Mouse (Mus musculus): ENCODE measurements around the gene Alpk1. TPM values are rescaled to one million over a fixed set of nuclear protein-coding genes. Genes with fewer than 3 reads are reported as not detected.

The Alpk1 gene
- polyA plus RNA-seq, 3 experiments from 2014 or later: 0.55 to 0.57 TPM; not detected in 1

GRCm38 (mm10) chr3:127694802-127695771 is 85.2 kb downstream of the Alpk1 start:
- no peak for ATAC-seq

- no peak for ATAC-seq
Observed at GRCm38 (mm10) chr3:127691230-127691629, 89.1 kb downstream of the Alpk1 start.

GRCm38 (mm10) chr3:127679703-127680102 is 100.6 kb downstream of the Alpk1 start:
- ATAC-seq: no peak

GRCm38 (mm10) chr3:127661646-127662531 is 118.4 kb downstream of the Alpk1 start:
- no peak for ATAC-seq

- no peak for ATAC-seq
Observed at GRCm38 (mm10) chr3:127660712-127661111, 119.6 kb downstream of the Alpk1 start.

GRCm38 (mm10) chr3:127651742-127652653 is 128.3 kb downstream of the Alpk1 start:
- no peak for ATAC-seq

GRCm38 (mm10) chr3:127646156-127646825 is 134.0 kb downstream of the Alpk1 start:
- ATAC-seq: no peak

GRCm38 (mm10) chr3:127642211-127642610 is 138.1 kb downstream of the Alpk1 start:
- ATAC-seq: no peak

GRCm38 (mm10) chr3:127640762-127641700 is 139.3 kb downstream of the Alpk1 start:
- peak; percentile 14 for ATAC-seq

- ATAC-seq: peak; percentile 62
Observed at GRCm38 (mm10) chr3:127639875-127640761, 140.2 kb downstream of the Alpk1 start.

- no peak for ATAC-seq
Observed at GRCm38 (mm10) chr3:127634984-127635349, 145.4 kb downstream of the Alpk1 start.

GRCm38 (mm10) chr3:127634101-127634983 is 146.0 kb downstream of the Alpk1 start:
- ATAC-seq: peak; percentile 71

- ATAC-seq: peak; percentile 29
Observed at GRCm38 (mm10) chr3:127633080-127634032, 147.0 kb downstream of the Alpk1 start, which contains the start of gene Neurog2. TSS of gene Neurog2 (plus strand) at chr3:127633135.

GRCm38 (mm10) chr3:127632531-127632930 is 147.8 kb downstream of the Alpk1 start:
- no peak for ATAC-seq

- ATAC-seq: no peak
Observed at GRCm38 (mm10) chr3:127631582-127631981, 148.7 kb downstream of the Alpk1 start.

GRCm38 (mm10) chr3:127630735-127631372 is 149.5 kb downstream of the Alpk1 start:
- no peak for ATAC-seq
